Mouse (Mus musculus): Measurements from ENCODE around the gene Dnase2a. TPM values are rescaled to one million over a fixed set of nuclear protein-coding genes. Genes with fewer than 3 reads are reported as not detected.
A peak's percentile ranks its signal among the peaks of the same experiment; 100 is the strongest.

The Dnase2a gene
- polyA plus RNA-seq, 1 experiment, result 23.8 TPM

DNA sequence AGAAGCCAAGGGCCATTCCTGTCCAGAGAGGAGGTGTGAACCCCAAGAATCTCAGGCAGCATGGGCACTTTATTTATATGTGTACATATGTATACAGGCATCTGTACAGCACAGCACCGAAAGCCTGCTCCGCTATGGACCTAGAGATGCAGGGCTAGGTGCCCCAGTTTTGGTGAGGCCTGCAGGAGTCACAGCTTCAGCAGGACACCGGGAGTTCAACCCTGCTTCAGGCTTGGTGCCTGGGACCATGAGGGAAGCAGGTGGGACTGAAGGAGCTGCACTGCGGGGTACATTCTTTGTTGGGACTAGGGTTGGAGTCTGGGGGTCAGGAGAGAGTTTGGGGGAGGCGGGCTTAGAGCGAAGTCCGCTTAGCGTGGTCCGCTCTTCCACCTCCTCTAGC lies 3.5 kb downstream of the Dnase2a start:
- DNase-seq, result no peak
- no peak overlapping the region for H3K4me3 ChIP-seq (ENCODE audit: control insufficient read depth, insufficient read depth, low read length)
- H3K36me3 ChIP-seq (ENCODE audit: control insufficient read depth, insufficient read depth, low read length), result no peaks in the 10 kb centered on the region
- no peaks in the 10 kb centered on the region for H3K27me3 ChIP-seq (ENCODE audit: control insufficient read depth, insufficient read depth, low read length)
- 98% methylated on average over 9 of the region's 9 CpGs for WGBS
- H3K27ac ChIP-seq (ENCODE audit: control insufficient read depth, insufficient read depth, low read length), result no peak overlapping the region
- TF ChIP-seq CTCF (IDR thresholded peaks at IDR 0.05; ENCODE audit: borderline replicate concordance, control insufficient read depth, extremely low read depth, insufficient read depth, low read length, poor library complexity) (no peak), POLR2A (IDR thresholded peaks at IDR 0.05; ENCODE audit: control insufficient read depth, extremely low read depth, insufficient read depth, low read length, poor library complexity) (no peak)
- H3K4me1 ChIP-seq (replicated peaks; ENCODE audit: control insufficient read depth, insufficient read depth, low read length), result peaks cover 19% of the 10 kb centered on the region

DNA sequence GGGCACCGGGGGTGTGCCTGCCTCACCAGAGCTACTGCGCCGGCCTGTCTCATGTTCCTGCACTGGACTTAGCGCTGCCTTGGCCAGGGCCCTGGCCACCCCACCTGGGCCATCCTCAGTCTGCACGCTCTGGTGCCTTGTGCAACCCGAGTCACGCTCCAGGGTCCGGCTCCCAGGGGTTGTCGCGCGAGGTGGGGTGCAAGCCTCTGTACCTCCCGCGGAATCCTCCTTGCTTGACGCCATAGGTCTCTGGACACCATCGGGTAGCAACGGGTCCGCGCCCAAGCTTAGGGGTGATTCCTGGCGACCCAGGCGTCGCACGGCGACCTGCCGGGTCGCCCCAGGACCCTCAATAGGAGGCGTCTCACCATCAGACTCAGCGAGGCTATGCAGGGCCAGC lies 4.0 kb downstream of the Dnase2a start:
- H3K36me3 ChIP-seq (ENCODE audit: control insufficient read depth, insufficient read depth, low read length), result no peaks in the 10 kb centered on the region
- H3K27me3 ChIP-seq (ENCODE audit: control insufficient read depth, insufficient read depth, low read length), result no peaks in the 10 kb centered on the region
- no peak for DNase-seq
- peaks cover 19% of the 10 kb centered on the region for H3K4me1 ChIP-seq (replicated peaks; ENCODE audit: control insufficient read depth, insufficient read depth, low read length)
- no peak overlapping the region for H3K4me3 ChIP-seq (ENCODE audit: control insufficient read depth, insufficient read depth, low read length)
- TF ChIP-seq POLR2A (IDR thresholded peaks at IDR 0.05; ENCODE audit: control insufficient read depth, extremely low read depth, insufficient read depth, low read length, poor library complexity), result no peak
- TF ChIP-seq CTCF (IDR thresholded peaks at IDR 0.05; ENCODE audit: borderline replicate concordance, control insufficient read depth, extremely low read depth, insufficient read depth, low read length, poor library complexity), result no peak
- 75% methylated on average over 27 of the region's 27 CpGs for WGBS
- no peak overlapping the region for H3K27ac ChIP-seq (ENCODE audit: control insufficient read depth, insufficient read depth, low read length)

DNA sequence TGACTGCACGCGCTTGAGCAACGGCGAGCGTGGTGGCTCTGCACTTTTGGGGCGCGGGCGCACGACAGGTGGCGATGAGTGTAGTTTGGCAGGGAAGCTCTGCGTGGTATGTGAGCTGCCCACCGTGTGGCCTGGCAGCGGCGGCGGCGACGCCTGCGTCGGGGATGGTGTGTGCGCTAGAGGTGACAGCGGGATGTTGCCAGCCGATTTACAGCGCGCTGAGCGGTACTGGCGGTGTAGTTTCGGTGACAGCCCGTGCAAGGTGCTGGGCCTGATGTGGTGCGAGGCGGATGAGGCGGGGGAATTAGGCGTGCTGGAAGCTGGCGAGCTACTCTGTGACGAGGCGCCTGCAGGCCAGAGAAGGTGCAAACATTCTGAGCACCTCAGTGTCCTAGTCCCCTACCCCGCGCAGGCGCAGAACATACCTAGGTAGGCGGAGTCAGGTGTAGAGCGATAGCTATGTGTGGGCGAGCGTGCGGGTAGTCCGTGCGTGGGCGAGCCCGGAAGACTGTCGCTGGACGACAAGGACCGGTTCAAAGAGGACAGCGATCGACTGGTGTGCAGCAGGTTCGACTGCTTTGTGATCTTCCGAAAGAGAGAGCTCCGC lies 4.6 kb downstream of the Dnase2a start:
- peak overlapping the region; percentile 56 for H3K4me3 ChIP-seq (ENCODE audit: control insufficient read depth, insufficient read depth, low read length)
- DNase-seq, result peak; percentile 80
- H3K4me1 ChIP-seq (replicated peaks; ENCODE audit: control insufficient read depth, insufficient read depth, low read length), result peaks cover 19% of the 10 kb centered on the region
- H3K27ac ChIP-seq (ENCODE audit: control insufficient read depth, insufficient read depth, low read length), result no peak overlapping the region
- H3K36me3 ChIP-seq (ENCODE audit: control insufficient read depth, insufficient read depth, low read length), result no peaks in the 10 kb centered on the region
- WGBS, result 3% methylated on average over 55 of the region's 55 CpGs
- H3K27me3 ChIP-seq (ENCODE audit: control insufficient read depth, insufficient read depth, low read length), result no peaks in the 10 kb centered on the region
- peak; percentile 14; the same call in 1 of the 2 replicates for TF ChIP-seq POLR2A (IDR thresholded peaks at IDR 0.05; ENCODE audit: control insufficient read depth, extremely low read depth, insufficient read depth, low read length, poor library complexity)
- TF ChIP-seq CTCF (IDR thresholded peaks at IDR 0.05; ENCODE audit: borderline replicate concordance, control insufficient read depth, extremely low read depth, insufficient read depth, low read length, poor library complexity), result no peak

DNA sequence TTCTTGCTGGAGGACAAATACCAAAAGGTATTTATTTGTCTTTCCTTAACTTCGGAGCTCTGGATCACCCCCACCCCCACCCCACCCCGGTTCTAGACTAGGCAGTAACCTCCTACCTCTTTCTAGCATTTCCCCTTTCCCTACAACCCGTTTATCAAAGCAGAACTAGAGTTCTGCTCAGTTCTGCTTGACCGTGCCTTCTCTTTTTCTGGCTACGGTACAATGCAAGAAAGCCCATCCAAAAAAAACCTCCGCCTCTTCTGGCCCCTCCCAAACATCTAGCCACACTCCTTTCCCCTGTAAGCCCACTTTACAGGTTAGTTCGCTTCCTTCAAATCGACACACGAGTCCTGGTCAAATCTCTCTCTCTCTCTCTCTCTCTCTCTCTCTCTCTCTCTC lies 5.1 kb downstream of the Dnase2a start:
- Histone ChIP-seq H3K36me3 (ENCODE audit: control insufficient read depth, insufficient read depth, low read length) (no peaks in the 10 kb centered on the region), H3K27me3 (ENCODE audit: control insufficient read depth, insufficient read depth, low read length) (no peaks in the 10 kb centered on the region), H3K4me3 (ENCODE audit: control insufficient read depth, insufficient read depth, low read length) (peak overlapping the region; percentile 56), H3K4me1 (replicated peaks; ENCODE audit: control insufficient read depth, insufficient read depth, low read length) (peaks cover 19% of the 10 kb centered on the region), H3K27ac (ENCODE audit: control insufficient read depth, insufficient read depth, low read length) (no peak overlapping the region)
- WGBS, result 6% methylated on average over 9 of the region's 9 CpGs
- TF ChIP-seq CTCF (IDR thresholded peaks at IDR 0.05; ENCODE audit: borderline replicate concordance, control insufficient read depth, extremely low read depth, insufficient read depth, low read length, poor library complexity) (no peak), POLR2A (IDR thresholded peaks at IDR 0.05; ENCODE audit: control insufficient read depth, extremely low read depth, insufficient read depth, low read length, poor library complexity) (no peak)
- no peak for DNase-seq

DNA sequence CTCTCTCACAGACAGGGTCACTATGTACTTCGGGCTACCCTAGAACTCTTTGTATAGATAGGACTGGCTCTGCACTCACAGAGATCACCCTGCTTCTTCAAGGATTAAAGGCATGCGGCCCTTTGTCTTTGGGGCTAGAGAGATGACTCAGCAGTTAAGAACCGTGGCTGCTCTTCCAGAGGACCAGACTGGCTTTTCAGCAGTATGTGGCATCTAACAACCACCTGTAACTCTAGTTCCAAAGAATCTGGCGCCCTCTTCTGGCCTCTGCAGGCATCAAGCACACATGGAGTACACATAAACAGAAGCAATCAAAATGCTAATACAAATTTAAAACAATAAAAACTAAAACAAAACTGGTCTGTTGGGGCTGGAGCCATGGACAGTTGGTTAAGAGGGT lies 5.6 kb downstream of the Dnase2a start:
- peak; percentile 41 for DNase-seq
- Histone ChIP-seq H3K36me3 (ENCODE audit: control insufficient read depth, insufficient read depth, low read length) (no peaks in the 10 kb centered on the region), H3K4me1 (replicated peaks; ENCODE audit: control insufficient read depth, insufficient read depth, low read length) (peaks cover 15% of the 10 kb centered on the region), H3K27me3 (ENCODE audit: control insufficient read depth, insufficient read depth, low read length) (no peaks in the 10 kb centered on the region), H3K27ac (ENCODE audit: control insufficient read depth, insufficient read depth, low read length) (no peak overlapping the region), H3K4me3 (ENCODE audit: control insufficient read depth, insufficient read depth, low read length) (no peak overlapping the region)
- WGBS, result 30% methylated on average over 4 of the region's 4 CpGs
- TF ChIP-seq POLR2A (IDR thresholded peaks at IDR 0.05; ENCODE audit: control insufficient read depth, extremely low read depth, insufficient read depth, low read length, poor library complexity), result no peak
- TF ChIP-seq CTCF (IDR thresholded peaks at IDR 0.05; ENCODE audit: borderline replicate concordance, control insufficient read depth, extremely low read depth, insufficient read depth, low read length, poor library complexity), result no peak

DNA sequence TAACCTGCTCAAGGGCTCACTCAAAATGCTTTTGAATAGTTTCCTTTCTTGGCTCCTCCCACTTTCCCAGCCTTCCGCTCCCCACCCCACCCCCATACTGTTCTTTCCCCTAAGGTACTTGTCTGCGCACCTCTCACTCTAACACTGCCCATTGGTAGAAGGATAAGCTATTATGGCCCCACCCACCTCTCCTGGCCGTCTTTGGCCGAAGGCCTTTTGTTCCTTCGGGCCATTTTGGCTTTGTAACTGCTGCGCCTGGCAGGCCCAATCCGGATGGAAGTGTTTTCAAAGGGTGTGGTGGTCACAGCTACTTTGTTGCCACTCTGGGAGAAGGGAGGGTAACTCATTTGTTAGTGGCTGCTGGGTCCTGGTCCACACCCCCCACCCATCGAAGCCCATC lies 6.9 kb downstream of the Dnase2a start:
- WGBS, result 91% methylated on average over 8 of the region's 8 CpGs
- Histone ChIP-seq H3K4me3 (ENCODE audit: control insufficient read depth, insufficient read depth, low read length) (no peak overlapping the region), H3K4me1 (replicated peaks; ENCODE audit: control insufficient read depth, insufficient read depth, low read length) (peaks cover 9% of the 10 kb centered on the region), H3K27ac (ENCODE audit: control insufficient read depth, insufficient read depth, low read length) (no peak overlapping the region), H3K36me3 (ENCODE audit: control insufficient read depth, insufficient read depth, low read length) (no peaks in the 10 kb centered on the region), H3K27me3 (ENCODE audit: control insufficient read depth, insufficient read depth, low read length) (no peaks in the 10 kb centered on the region)
- no peak for DNase-seq
- no peak for TF ChIP-seq CTCF (IDR thresholded peaks at IDR 0.05; ENCODE audit: borderline replicate concordance, control insufficient read depth, extremely low read depth, insufficient read depth, low read length, poor library complexity)

DNA sequence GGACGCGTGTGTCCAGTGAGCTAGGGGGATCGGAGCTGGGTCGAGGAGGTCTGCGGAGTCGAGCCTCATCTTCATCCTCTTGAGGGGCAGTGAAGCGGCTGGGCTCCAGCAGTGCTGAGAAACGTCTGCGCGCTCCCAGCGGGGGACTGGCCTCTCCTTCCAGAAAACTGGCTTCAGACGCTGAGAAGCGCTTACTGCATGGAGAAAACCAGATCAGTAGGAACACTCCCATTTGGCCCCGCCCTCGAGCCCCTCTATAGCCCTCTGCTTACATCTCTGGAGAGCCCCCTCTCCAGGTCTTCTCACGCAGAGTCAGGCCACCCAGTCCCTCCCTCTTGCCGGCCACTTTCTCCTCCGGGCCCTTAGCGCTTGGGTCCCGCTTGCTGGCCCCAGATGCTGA lies 9.4 kb downstream of the Dnase2a start:
- Histone ChIP-seq H3K36me3 (ENCODE audit: control insufficient read depth, insufficient read depth, low read length) (no peaks in the 10 kb centered on the region), H3K4me1 (replicated peaks; ENCODE audit: control insufficient read depth, insufficient read depth, low read length) (peaks cover 4% of the 10 kb centered on the region), H3K4me3 (ENCODE audit: control insufficient read depth, insufficient read depth, low read length) (no peak overlapping the region), H3K27ac (ENCODE audit: control insufficient read depth, insufficient read depth, low read length) (no peak overlapping the region), H3K27me3 (ENCODE audit: control insufficient read depth, insufficient read depth, low read length) (no peaks in the 10 kb centered on the region; the same call in 1 of the 2 replicates)
- 77% methylated on average over 20 of the region's 20 CpGs for WGBS
- DNase-seq, result no peak
- no peak for TF ChIP-seq CTCF (IDR thresholded peaks at IDR 0.05; ENCODE audit: borderline replicate concordance, control insufficient read depth, extremely low read depth, insufficient read depth, low read length, poor library complexity)
- no peak for TF ChIP-seq POLR2A (IDR thresholded peaks at IDR 0.05; ENCODE audit: control insufficient read depth, extremely low read depth, insufficient read depth, low read length, poor library complexity)
